Mouse (Mus musculus) v-Abl transformed pro-B cells (cell line): ENCODE measurements around the gene Gm40460.

Experiments
- in situ Hi-C, 2 experiments: fragments of 400-800 bp; cut with MboI; formaldehyde crosslinking; loops; one replicate each; pipeline ENCODE4 v1.15.1; 2025; ENCODE audit not compliant: unreplicated experiment in 2 of 2

Gm40460 gene

DNA sequence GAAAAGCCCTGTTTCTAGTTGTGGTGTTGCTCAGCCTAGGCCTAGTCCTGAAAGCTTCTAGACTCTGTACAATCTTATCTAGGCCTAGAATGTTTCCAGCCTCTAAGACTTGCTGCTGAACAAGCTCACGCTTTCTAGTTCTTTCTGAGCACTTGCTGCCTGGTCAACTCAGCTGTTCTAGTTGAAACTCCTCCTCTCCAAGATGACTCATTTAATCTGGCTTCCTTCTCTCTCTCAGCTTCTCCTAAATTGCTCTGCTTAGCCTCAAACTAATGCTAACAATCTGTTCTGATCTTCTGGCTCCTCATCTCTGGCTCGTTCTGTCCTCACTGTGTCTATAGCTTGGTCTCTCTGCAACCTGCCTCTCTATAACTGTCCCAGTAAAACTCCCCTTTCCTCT lies 42.1 kb downstream of the Gm40460 start:
- in situ Hi-C loops = no loop called here
